Mouse (Mus musculus) kidney, adult 2 months (tissue): ENCODE measurements around the gene Ube3b. TPM values are rescaled to one million over a fixed set of nuclear protein-coding genes. Genes with fewer than 3 reads are reported as not detected.

Experiments used
- DNase-seq: peaks from one replicate; pipeline ENCODE4 v3.0.0; 2021
- H3K27ac ChIP-seq: fragments of 200-500 bp; 2 replicates; pipeline ENCODE4 v1.5.1; 2012; ENCODE audit warnings: low read depth, low read length, control low read depth, inconsistent platforms; ENCODE audit not compliant: insufficient read depth
- H3K27me3 ChIP-seq: fragments of 200-500 bp; replicated peaks from 2 replicates; pipeline ENCODE4 v1.6.1; 2012; ENCODE audit warnings: mild to moderate bottlenecking, moderate library complexity, low read length, inconsistent platforms; ENCODE audit not compliant: control insufficient read depth, insufficient read depth
- H3K36me3 ChIP-seq: fragments of 200-500 bp; 2 replicates; pipeline ENCODE4 v1.6.1; 2012; ENCODE audit warnings: mild to moderate bottlenecking, moderate library complexity, low read length, inconsistent platforms; ENCODE audit not compliant: control insufficient read depth, insufficient read depth
- H3K4me1 ChIP-seq: fragments of 200-500 bp; 2 replicates; pipeline ENCODE4 v1.6.1; 2011; ENCODE audit warnings: low read length; ENCODE audit not compliant: control insufficient read depth, insufficient read depth
- H3K4me3 ChIP-seq: fragments of 200-500 bp; 2 replicates; pipeline ENCODE4 v1.5.1; 2011; ENCODE audit warnings: mild to moderate bottlenecking, low read depth, low read length, control low read depth; ENCODE audit not compliant: insufficient read depth
- CTCF ChIP-seq: fragments of 200-500 bp; conservative IDR thresholded peaks from 2 replicates; pipeline ENCODE4 v1.5.1; 2011; ENCODE audit warnings: low read depth, mild to moderate bottlenecking, control low read depth, low read length, moderate library complexity, mixed read lengths; ENCODE audit not compliant: insufficient read depth, insufficient read length
- POLR2A ChIP-seq: fragments of 200-500 bp; IDR thresholded peaks from one replicate; pipeline ENCODE4 v1.6.1; 2011; ENCODE audit warnings: low read depth, low read length, control low read depth
- whole genome bisulfite sequencing: fragments of 180-500 bp; shearing (Covaris S2); methylation state at CpG from one replicate; pipeline ENCODE4 v1.1.7; 2018; 5-methylcytosine and 5-hydroxymethylcytosine counted together
- polyA plus RNA-seq: library from polyadenylated mRNA; depleted of rRNA; stranded (reverse); fragments of >200 nt; gene quantifications from 2 replicates; pipeline ENCODE4 v1.2.3, GENCODE M21; 2012

Gene Ube3b
- polyA plus RNA-seq, 1 experiment, result 70.9 TPM

- no peak overlapping the region for H3K4me3 ChIP-seq
- H3K4me1 ChIP-seq, result no peaks in the 10 kb centered on the region
- no peak for DNase-seq
- WGBS, result 52% methylated on average over 23 of the region's 23 CpGs
- TF ChIP-seq CTCF (no peak), POLR2A (no peak)
- H3K36me3 ChIP-seq, result no peaks in the 10 kb centered on the region
- H3K27me3 ChIP-seq, result no peaks in the 10 kb centered on the region
- H3K27ac ChIP-seq, result no peak overlapping the region
These were observed 23.3 kb upstream of the Ube3b start for GRCm38 (mm10) chr5:114356936-114357751.

GRCm38 (mm10) chr5:114358833-114359232, 21.6 kb upstream of the Ube3b start:
- TF ChIP-seq CTCF, result no peak
- TF ChIP-seq POLR2A, result no peak
- Histone ChIP-seq H3K4me3 (no peak overlapping the region), H3K27ac (no peak overlapping the region), H3K27me3 (no peaks in the 10 kb centered on the region), H3K36me3 (no peaks in the 10 kb centered on the region), H3K4me1 (no peaks in the 10 kb centered on the region)
- DNase-seq, result no peak
- WGBS, result 79% methylated on average over 10 of the region's 10 CpGs

GRCm38 (mm10) chr5:114359586-114359985, 20.8 kb upstream of the Ube3b start:
- Histone ChIP-seq H3K4me3 (no peak overlapping the region), H3K27me3 (no peaks in the 10 kb centered on the region), H3K27ac (no peak overlapping the region), H3K4me1 (no peaks in the 10 kb centered on the region), H3K36me3 (no peaks in the 10 kb centered on the region)
- 73% methylated on average over 8 of the region's 8 CpGs for WGBS
- TF ChIP-seq POLR2A, result no peak
- TF ChIP-seq CTCF, result no peak
- no peak for DNase-seq

- H3K27ac ChIP-seq, result no peak overlapping the region
- H3K4me3 ChIP-seq, result no peak overlapping the region
- H3K36me3 ChIP-seq, result no peaks in the 10 kb centered on the region
- H3K4me1 ChIP-seq, result no peaks in the 10 kb centered on the region
- no peaks in the 10 kb centered on the region for H3K27me3 ChIP-seq
- no peak for DNase-seq
- TF ChIP-seq CTCF, result no peak
- TF ChIP-seq POLR2A, result no peak
- WGBS, result 87% methylated on average over 15 of the region's 15 CpGs
These were observed 19.4 kb upstream of the Ube3b start for GRCm38 (mm10) chr5:114360968-114361367.

- no peak overlapping the region for H3K27ac ChIP-seq
- peaks cover 5% of the 10 kb centered on the region; the same call in 1 of the 2 replicates for H3K4me1 ChIP-seq
- H3K4me3 ChIP-seq, result no peak overlapping the region
- TF ChIP-seq CTCF (no peak), POLR2A (no peak)
- DNase-seq, result peak; percentile 62
- 67% methylated on average over 23 of the region's 23 CpGs for WGBS
- H3K27me3 ChIP-seq, result no peaks in the 10 kb centered on the region
- H3K36me3 ChIP-seq, result no peaks in the 10 kb centered on the region
These were observed 15.2 kb upstream of the Ube3b start for GRCm38 (mm10) chr5:114365043-114365752.

- WGBS, result 65% methylated on average over 14 of the region's 14 CpGs
- no peak for DNase-seq
- Histone ChIP-seq H3K27me3 (no peaks in the 10 kb centered on the region), H3K4me3 (no peak overlapping the region), H3K4me1 (peaks cover 11% of the 10 kb centered on the region), H3K27ac (no peak overlapping the region), H3K36me3 (no peaks in the 10 kb centered on the region)
- TF ChIP-seq POLR2A (no peak), CTCF (no peak)
These were observed 12.3 kb upstream of the Ube3b start for GRCm38 (mm10) chr5:114368121-114368520.
